Mouse (Mus musculus): ENCODE results near the gene Fxyd2. TPM values are rescaled to one million over a fixed set of nuclear protein-coding genes. Genes with fewer than 3 reads are reported as not detected.

The Fxyd2 gene
- total RNA-seq (2014; fragmentation: Nextera tagmentation), result not detected in 2 replicates
- 0.38 TPM in 1 of 2 replicates, not detected in the other for total RNA-seq (2017)
- polyA plus RNA-seq (2012), result not detected in 2 replicates

GRCm38 (mm10) chr9:45399434-45399833, at the start of gene Fxyd2:
Gene Fxyd2 (plus strand): TSS chr9:45399669.
- TF ChIP-seq CTCF (IDR thresholded peaks at IDR 0.05; ENCODE audit: low read depth, low read length) (no peak), TAL1 (conservative IDR thresholded peaks at IDR 0.05; ENCODE audit: low read depth, low read length) (no peak), GATA2 (IDR thresholded peaks at IDR 0.05; ENCODE audit: borderline replicate concordance, low read depth, low read length) (no peak), GATA1 (IDR thresholded peaks at IDR 0.05; ENCODE audit: borderline replicate concordance, low read length) (no peak)
- H3K9me3 ChIP-seq (replicated peaks), result no peaks in the 10 kb centered on the region
- H3K4me3 ChIP-seq (ENCODE audit: low read depth, low read length), result no peak within 1 kb of the TSS
- H3K36me3 ChIP-seq (replicated peaks), result no peaks in the 10 kb centered on the region
- no peaks in the 10 kb centered on the region for H3K4me1 ChIP-seq (ENCODE audit: insufficient read depth, low read depth, low read length)
- DNase-seq (ENCODE audit: low spot score) (no peak), ATAC-seq (ENCODE audit: extremely low read depth, insufficient number of reproducible peaks, low FRiP score, poor library complexity, severe bottlenecking) (no peak)
- H3K27me3 ChIP-seq (ENCODE audit: insufficient read depth, low read length), result peaks cover 7% of the 10 kb centered on the region

DNA sequence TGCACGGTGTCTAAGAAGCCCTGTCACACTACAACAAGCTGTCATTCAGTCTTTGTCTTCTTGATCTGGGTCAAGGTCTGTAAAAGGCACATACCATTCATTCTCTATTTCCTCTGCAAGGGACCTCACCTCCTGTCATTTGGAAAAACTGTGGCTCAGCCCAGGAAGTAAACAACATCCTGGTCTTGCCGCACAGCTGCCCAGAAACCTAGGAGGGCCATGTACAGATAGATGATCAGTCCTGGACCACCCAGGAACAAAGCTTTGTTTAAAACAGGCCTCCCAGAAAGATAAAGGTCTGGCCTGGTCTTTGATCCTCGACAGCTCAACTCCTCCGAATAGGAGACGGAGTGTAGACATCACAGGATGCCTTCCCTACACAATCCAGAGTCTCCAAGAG, 49.6 kb upstream of the Fxyd2 start:
- ATAC-seq (ENCODE audit: extremely low read depth, insufficient number of reproducible peaks, low FRiP score, poor library complexity, severe bottlenecking) (no peak), DNase-seq (ENCODE audit: low spot score) (no peak)
- TF ChIP-seq TAL1 (conservative IDR thresholded peaks at IDR 0.05; ENCODE audit: low read depth, low read length), result no peak
- TF ChIP-seq GATA2 (IDR thresholded peaks at IDR 0.05; ENCODE audit: borderline replicate concordance, low read depth, low read length), result no peak
- no peak for TF ChIP-seq GATA1 (IDR thresholded peaks at IDR 0.05; ENCODE audit: borderline replicate concordance, low read length)
- no peak for TF ChIP-seq POLR2AphosphoS5 (IDR thresholded peaks at IDR 0.05; ENCODE audit: insufficient replicate concordance, low read depth, low read length)
- TF ChIP-seq CTCF (IDR thresholded peaks at IDR 0.05; ENCODE audit: low read depth, low read length), result no peak
- no peaks in the 10 kb centered on the region for H3K27me3 ChIP-seq (ENCODE audit: insufficient read depth, low read length)
- H3K4me1 ChIP-seq (ENCODE audit: insufficient read depth, low read depth, low read length), result no peaks in the 10 kb centered on the region
- no peaks in the 10 kb centered on the region for H3K36me3 ChIP-seq (replicated peaks)
- H3K4me3 ChIP-seq (ENCODE audit: low read depth, low read length), result no peak overlapping the region
- no peaks in the 10 kb centered on the region for H3K9me3 ChIP-seq (replicated peaks)

- no peak for DNase-seq (ENCODE audit: low spot score)
Observed at GRCm38 (mm10) chr9:45355192-45355591, 44.3 kb upstream of the Fxyd2 start.

DNA sequence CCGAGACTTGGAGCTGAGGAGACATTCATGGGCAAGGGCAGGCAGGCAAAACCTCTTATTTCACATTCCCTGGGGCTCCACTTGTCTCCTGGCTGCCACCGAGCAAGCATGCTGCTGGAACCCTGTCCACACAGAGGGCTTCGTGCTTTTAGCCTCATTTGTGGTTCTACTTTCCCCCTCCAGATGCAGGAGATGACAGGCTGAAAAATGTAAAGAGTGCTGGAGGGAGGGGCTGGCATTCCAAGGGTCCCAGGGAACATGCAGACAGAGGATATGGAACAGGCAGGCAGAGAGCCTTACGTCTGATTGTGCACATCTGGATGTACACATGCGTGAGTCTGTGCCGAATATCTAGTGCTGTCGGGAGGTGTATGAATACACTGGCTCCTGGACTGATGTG, 41.1 kb upstream of the Fxyd2 start:
- Histone ChIP-seq H3K9me3 (replicated peaks) (no peaks in the 10 kb centered on the region), H3K36me3 (replicated peaks) (no peaks in the 10 kb centered on the region), H3K4me3 (ENCODE audit: low read depth, low read length) (no peak overlapping the region), H3K4me1 (ENCODE audit: insufficient read depth, low read depth, low read length) (no peaks in the 10 kb centered on the region), H3K27me3 (ENCODE audit: insufficient read depth, low read length) (no peaks in the 10 kb centered on the region)
- no peak for TF ChIP-seq GATA1 (IDR thresholded peaks at IDR 0.05; ENCODE audit: borderline replicate concordance, low read length)
- no peak for TF ChIP-seq GATA2 (IDR thresholded peaks at IDR 0.05; ENCODE audit: borderline replicate concordance, low read depth, low read length)
- no peak for TF ChIP-seq CTCF (IDR thresholded peaks at IDR 0.05; ENCODE audit: low read depth, low read length)
- TF ChIP-seq TAL1 (conservative IDR thresholded peaks at IDR 0.05; ENCODE audit: low read depth, low read length), result no peak
- TF ChIP-seq POLR2AphosphoS5 (IDR thresholded peaks at IDR 0.05; ENCODE audit: insufficient replicate concordance, low read depth, low read length), result no peak
- no peak for DNase-seq (ENCODE audit: low spot score)
- ATAC-seq (ENCODE audit: extremely low read depth, insufficient number of reproducible peaks, low FRiP score, poor library complexity, severe bottlenecking), result no peak

More at GRCm38 (mm10) chr9:45355192-45355591, 44.3 kb upstream of the Fxyd2 start:
- no peaks in the 10 kb centered on the region for H3K4me1 ChIP-seq (ENCODE audit: insufficient read depth, low read depth, low read length)
- no peaks in the 10 kb centered on the region for H3K9me3 ChIP-seq (replicated peaks)
- H3K27me3 ChIP-seq (ENCODE audit: insufficient read depth, low read length), result no peaks in the 10 kb centered on the region
- ATAC-seq (ENCODE audit: extremely low read depth, insufficient number of reproducible peaks, low FRiP score, poor library complexity, severe bottlenecking), result no peak
- TF ChIP-seq TAL1 (conservative IDR thresholded peaks at IDR 0.05; ENCODE audit: low read depth, low read length) (no peak), GATA1 (IDR thresholded peaks at IDR 0.05; ENCODE audit: borderline replicate concordance, low read length) (no peak), POLR2AphosphoS5 (IDR thresholded peaks at IDR 0.05; ENCODE audit: insufficient replicate concordance, low read depth, low read length) (no peak), CTCF (IDR thresholded peaks at IDR 0.05; ENCODE audit: low read depth, low read length) (no peak), GATA2 (IDR thresholded peaks at IDR 0.05; ENCODE audit: borderline replicate concordance, low read depth, low read length) (no peak)
- H3K4me3 ChIP-seq (ENCODE audit: low read depth, low read length), result no peak overlapping the region
- no peaks in the 10 kb centered on the region for H3K36me3 ChIP-seq (replicated peaks)

DNA sequence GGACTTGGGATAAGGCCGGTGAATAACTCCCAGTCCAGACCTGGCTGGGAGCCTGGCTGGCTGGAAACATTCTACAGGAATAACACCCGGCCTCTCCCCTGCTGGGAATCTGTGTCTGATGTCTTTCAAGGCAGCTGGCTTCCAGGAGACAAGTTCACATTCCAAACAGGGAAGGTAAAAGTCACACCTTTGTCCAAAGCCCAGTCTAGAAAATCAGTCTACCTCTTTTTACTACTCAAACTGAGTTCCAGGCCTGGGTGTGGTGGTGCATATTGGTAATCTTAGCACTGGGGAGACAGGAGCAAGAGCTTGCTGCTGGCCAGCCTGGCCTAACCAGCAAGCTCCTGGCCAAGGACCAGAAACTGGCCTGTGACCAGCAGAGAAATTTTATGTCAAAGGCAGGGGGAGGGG, 37.4 kb upstream of the Fxyd2 start:
- Histone ChIP-seq H3K9me3 (replicated peaks) (no peaks in the 10 kb centered on the region), H3K4me1 (ENCODE audit: insufficient read depth, low read depth, low read length) (no peaks in the 10 kb centered on the region), H3K4me3 (ENCODE audit: low read depth, low read length) (no peak overlapping the region), H3K36me3 (replicated peaks) (no peaks in the 10 kb centered on the region), H3K27me3 (ENCODE audit: insufficient read depth, low read length) (peaks cover 3% of the 10 kb centered on the region; the same call in 1 of the 2 replicates)
- TF ChIP-seq POLR2AphosphoS5 (IDR thresholded peaks at IDR 0.05; ENCODE audit: insufficient replicate concordance, low read depth, low read length) (no peak), CTCF (IDR thresholded peaks at IDR 0.05; ENCODE audit: low read depth, low read length) (no peak)
- ATAC-seq (ENCODE audit: extremely low read depth, insufficient number of reproducible peaks, low FRiP score, poor library complexity, severe bottlenecking), result no peak
- no peak for DNase-seq (ENCODE audit: low spot score)

- no peaks in the 10 kb centered on the region for H3K36me3 ChIP-seq (replicated peaks)
- H3K27me3 ChIP-seq (ENCODE audit: insufficient read depth, low read length), result peaks cover 6% of the 10 kb centered on the region; the same call in 1 of the 2 replicates
- no peak for ATAC-seq (ENCODE audit: extremely low read depth, insufficient number of reproducible peaks, low FRiP score, poor library complexity, severe bottlenecking)
Observed at GRCm38 (mm10) chr9:45363639-45364214, 35.7 kb upstream of the Fxyd2 start.

More at GRCm38 (mm10) chr9:45363639-45364214, 35.7 kb upstream of the Fxyd2 start:
- H3K9me3 ChIP-seq (replicated peaks), result no peaks in the 10 kb centered on the region
- no peak overlapping the region for H3K4me3 ChIP-seq (ENCODE audit: low read depth, low read length)
- no peak for DNase-seq (ENCODE audit: low spot score)
- TF ChIP-seq GATA2 (IDR thresholded peaks at IDR 0.05; ENCODE audit: borderline replicate concordance, low read depth, low read length) (no peak), GATA1 (IDR thresholded peaks at IDR 0.05; ENCODE audit: borderline replicate concordance, low read length) (no peak), TAL1 (conservative IDR thresholded peaks at IDR 0.05; ENCODE audit: low read depth, low read length) (no peak), CTCF (IDR thresholded peaks at IDR 0.05; ENCODE audit: low read depth, low read length) (no peak), POLR2AphosphoS5 (IDR thresholded peaks at IDR 0.05; ENCODE audit: insufficient replicate concordance, low read depth, low read length) (no peak)
- H3K4me1 ChIP-seq (ENCODE audit: insufficient read depth, low read depth, low read length), result no peaks in the 10 kb centered on the region

Data from G1E (cell line).